7 mouse cellular contexts compared by ENCODE assay signal in the genomic region with DNA sequence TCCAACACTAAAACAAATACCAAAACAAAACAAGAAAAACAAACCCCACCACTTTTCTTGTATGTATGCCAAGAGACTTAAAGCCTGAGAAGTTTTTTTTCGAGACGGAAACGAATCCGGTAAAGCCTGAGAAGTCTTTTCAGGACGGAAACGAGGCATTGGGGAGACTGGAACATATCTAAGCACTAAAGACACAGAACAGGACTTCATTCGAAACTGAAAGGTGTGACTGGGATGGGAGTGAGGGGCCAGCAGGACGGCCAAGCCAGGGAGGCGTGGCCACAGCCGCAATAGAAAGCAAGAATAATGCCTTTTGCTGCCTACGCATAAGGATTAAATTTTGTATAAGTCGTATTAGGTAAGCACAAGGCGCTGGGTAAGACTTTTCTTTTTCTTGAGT. TPM values are rescaled to one million over a fixed set of nuclear protein-coding genes. Genes with fewer than 3 reads are reported as not detected.
DNase-seq lines count a peak whose midpoint lies in the region; ATAC-seq lines count a peak whose summit lies in the region.

No protein-coding gene starts in this region.

- H3K27me3 ChIP-seq in neural tube, embryonic 11.5 days (ENCODE audit: control insufficient read depth, insufficient read depth, low read length), result no peaks in the 10 kb centered on the region
- no peaks in the 10 kb centered on the region for H3K27me3 ChIP-seq in embryonic facial prominence, embryonic 13.5 days
- H3K27me3 ChIP-seq in intestine, embryonic 16.5 days (replicated peaks; ENCODE audit: control insufficient read depth, insufficient read depth, low read length), result no peaks in the 10 kb centered on the region
- no peaks in the 10 kb centered on the region for H3K27me3 ChIP-seq in neural tube, embryonic 15.5 days (replicated peaks)

- peaks cover 18% of the 10 kb centered on the region for H3K4me1 ChIP-seq in neural tube, embryonic 11.5 days (ENCODE audit: control insufficient read depth, insufficient read depth, low read length)
- H3K4me1 ChIP-seq in embryonic facial prominence, embryonic 13.5 days, result peaks cover 28% of the 10 kb centered on the region
- peaks cover 8% of the 10 kb centered on the region for H3K4me1 ChIP-seq in intestine, embryonic 16.5 days (ENCODE audit: control insufficient read depth, insufficient read depth, low read length)
- H3K4me1 ChIP-seq in neural tube, embryonic 15.5 days, result peaks cover 49% of the 10 kb centered on the region

- peak overlapping the region; percentile 50 for H3K4me3 ChIP-seq in neural tube, embryonic 11.5 days (ENCODE audit: low read depth, low read length)
- peak overlapping the region; percentile 70 for H3K4me3 ChIP-seq in embryonic facial prominence, embryonic 13.5 days
- peak overlapping the region; percentile 83 for H3K4me3 ChIP-seq in intestine, embryonic 16.5 days (ENCODE audit: low read length)
- peak overlapping the region; percentile 90 for H3K4me3 ChIP-seq in neural tube, embryonic 15.5 days (replicated peaks)

- peak overlapping the region; percentile 65 for H3K9ac ChIP-seq in neural tube, embryonic 11.5 days (ENCODE audit: low read length)
- peak overlapping the region; percentile 91 for H3K9ac ChIP-seq in embryonic facial prominence, embryonic 13.5 days
- H3K9ac ChIP-seq in intestine, embryonic 16.5 days (ENCODE audit: low read depth, low read length), result peak overlapping the region; percentile 86
- peak overlapping the region; percentile 81 for H3K9ac ChIP-seq in neural tube, embryonic 15.5 days (replicated peaks)

- 13% methylated on average over 13 of the region's 13 CpGs for whole genome bisulfite sequencing in neural tube, embryonic 11.5 days
- 8% methylated on average over 13 of the region's 13 CpGs for WGBS in embryonic facial prominence, embryonic 13.5 days
- WGBS in intestine, embryonic 16.5 days, result 5% methylated on average over 13 of the region's 13 CpGs
- WGBS in neural tube, embryonic 15.5 days, result 9% methylated on average over 13 of the region's 13 CpGs

- 0 out of 2 replicates have a peak, but pooled peaks cover 3% of the 10 kb centered on the region for H3K36me3 ChIP-seq in neural tube, embryonic 11.5 days (ENCODE audit: control insufficient read depth, insufficient read depth, low read length)
- peaks cover 36% of the 10 kb centered on the region for H3K36me3 ChIP-seq in embryonic facial prominence, embryonic 13.5 days
- no peaks in the 10 kb centered on the region for H3K36me3 ChIP-seq in intestine, embryonic 16.5 days (ENCODE audit: control insufficient read depth, insufficient read depth, low read length)
- peaks cover 24% of the 10 kb centered on the region for H3K36me3 ChIP-seq in neural tube, embryonic 15.5 days

- peak overlapping the region; percentile 36; the same call in 1 of the 2 replicates for H3K27ac ChIP-seq in neural tube, embryonic 11.5 days (ENCODE audit: low read depth, low read length)
- peak overlapping the region; percentile 95 for H3K27ac ChIP-seq in embryonic facial prominence, embryonic 13.5 days
- H3K27ac ChIP-seq in intestine, embryonic 16.5 days (ENCODE audit: low read length), result peak overlapping the region; percentile 97
- H3K27ac ChIP-seq in neural tube, embryonic 15.5 days (replicated peaks), result peak overlapping the region; percentile 94

- H3K4me2 ChIP-seq in neural tube, embryonic 11.5 days (ENCODE audit: low read depth), result peak overlapping the region; percentile 97
- H3K4me2 ChIP-seq in embryonic facial prominence, embryonic 13.5 days, result peak overlapping the region; percentile 96
- H3K4me2 ChIP-seq in intestine, embryonic 16.5 days (ENCODE audit: low read depth, low read length), result peak overlapping the region; percentile 95
- peak overlapping the region; percentile 98 for H3K4me2 ChIP-seq in neural tube, embryonic 15.5 days

- no peak for ATAC-seq in neural tube, embryonic 11.5 days (ENCODE audit: insufficient read depth, low FRiP score, low TSS enrichment)
- ATAC-seq in embryonic facial prominence, embryonic 13.5 days (ENCODE audit: insufficient number of reproducible peaks, insufficient read depth, low FRiP score, low TSS enrichment, low read depth), result no peak
- ATAC-seq in intestine, embryonic 16.5 days, result no peak
- no peak for ATAC-seq in neural tube, embryonic 15.5 days (ENCODE audit: low FRiP score)

- DNase-seq in neural tube, embryonic 11.5 days (ENCODE audit: low spot score), result no peak
- DNase-seq in neural tube, embryonic 10.5 days (ENCODE audit: extremely low spot score, low spot score), result no peak
- DNase-seq in T-cell, adult 2 months (ENCODE audit: low spot score), result no peak
- DNase-seq in layer of hippocampus, postnatal 14 days (ENCODE audit: low spot score in 2 of 2), result no peak

- H3K9me3 ChIP-seq in neural tube, embryonic 11.5 days (ENCODE audit: control insufficient read depth, low read length), result no peaks in the 10 kb centered on the region
- H3K9me3 ChIP-seq in embryonic facial prominence, embryonic 13.5 days, result no peaks in the 10 kb centered on the region
- no peaks in the 10 kb centered on the region for H3K9me3 ChIP-seq in intestine, embryonic 16.5 days (ENCODE audit: control insufficient read depth, low read length)
- no peaks in the 10 kb centered on the region for H3K9me3 ChIP-seq in neural tube, embryonic 15.5 days (replicated peaks)

RNA-seq across cellular contexts. Expression of gene Fbxl12, which starts 0.8 kb away (rescaled TPM):
- 15.3 and 15.8 TPM in 2 replicates for polyA plus RNA-seq in neural tube, embryonic 11.5 days (2014; fragmentation: Nextera tagmentation; extraction: Ambion mirVana)
- 15.5 and 17.7 TPM in 2 replicates for polyA plus RNA-seq in embryonic facial prominence, embryonic 13.5 days (2015; fragmentation: Nextera tagmentation; extraction: Ambion mirVana)
- 16.5 and 17.3 TPM in 2 replicates for polyA plus RNA-seq in intestine, embryonic 16.5 days (2015; fragmentation: Nextera tagmentation; extraction: Ambion mirVana)
- polyA plus RNA-seq in neural tube, embryonic 15.5 days (2015; fragmentation: Nextera tagmentation; extraction: Ambion mirVana), result 13.0 and 20.6 TPM in 2 replicates
- 10 to 100 TPM; 17.9 to 18.9 TPM for total RNA-seq in layer of hippocampus, postnatal 14 days (2021)

RNA-seq across cellular contexts. Expression of gene Ubl5, which starts 1.1 kb away (rescaled TPM):
- 391 and 397 TPM in 2 replicates for polyA plus RNA-seq in neural tube, embryonic 11.5 days (2014; fragmentation: Nextera tagmentation; extraction: Ambion mirVana)
- polyA plus RNA-seq in embryonic facial prominence, embryonic 13.5 days (2015; fragmentation: Nextera tagmentation; extraction: Ambion mirVana), result 394 and 448 TPM in 2 replicates
- polyA plus RNA-seq in intestine, embryonic 16.5 days (2015; fragmentation: Nextera tagmentation; extraction: Ambion mirVana), result 356 and 361 TPM in 2 replicates
- polyA plus RNA-seq in neural tube, embryonic 15.5 days (2015; fragmentation: Nextera tagmentation; extraction: Ambion mirVana), result 463 and 500 TPM in 2 replicates
- 100 to 1,000 TPM; 310 to 314 TPM for total RNA-seq in layer of hippocampus, postnatal 14 days (2021)

RNA-seq across cellular contexts. Expression of gene Pin1, which starts 8.1 kb away (rescaled TPM):
- polyA plus RNA-seq in neural tube, embryonic 11.5 days (2014; fragmentation: Nextera tagmentation; extraction: Ambion mirVana), result 68.7 and 71.6 TPM in 2 replicates
- 48.3 and 52.3 TPM in 2 replicates for polyA plus RNA-seq in embryonic facial prominence, embryonic 13.5 days (2015; fragmentation: Nextera tagmentation; extraction: Ambion mirVana)
- 42.0 and 45.4 TPM in 2 replicates for polyA plus RNA-seq in intestine, embryonic 16.5 days (2015; fragmentation: Nextera tagmentation; extraction: Ambion mirVana)
- polyA plus RNA-seq in neural tube, embryonic 15.5 days (2015; fragmentation: Nextera tagmentation; extraction: Ambion mirVana), result 69.6 and 71.6 TPM in 2 replicates
- total RNA-seq in layer of hippocampus, postnatal 14 days (2021), result 10 to 100 TPM; 33.8 to 34.0 TPM

Comparison
In these comparisons a context has a peak if more than half of its experiments do, and no peak if none do; other contexts are left out.
1. H3K27ac ChIP-seq: peak in every context shown above with its lines; median percentile 97 in intestine, embryonic 16.5 days; 95 in embryonic facial prominence, embryonic 13.5 days; 94 in neural tube, embryonic 15.5 days; 36 in neural tube, embryonic 11.5 days.